Mouse (Mus musculus): ENCODE data around the gene Narfl.

The Narfl gene

GRCm38 (mm10) chr17:25765886-25766285 lies 7.7 kb upstream of the Narfl start:
- no peak for DNase-seq

GRCm38 (mm10) chr17:25769331-25769730 lies 4.2 kb upstream of the Narfl start:
- DNase-seq = no peak

GRCm38 (mm10) chr17:25775318-25776062 lies 1.9 kb downstream of the Narfl start:
- DNase-seq = no peak

- no peak for DNase-seq
Measured at GRCm38 (mm10) chr17:25777948-25778347, 4.4 kb downstream of the Narfl start.

GRCm38 (mm10) chr17:25781339-25781738 lies 7.8 kb downstream of the Narfl start:
- no peak for DNase-seq

- peak in 1 of 2 experiments; percentile 63 for DNase-seq
Measured at GRCm38 (mm10) chr17:25783086-25783485, 9.5 kb downstream of the Narfl start.

GRCm38 (mm10) chr17:25783861-25784574 lies 10.4 kb downstream of the Narfl start:
- no peak for DNase-seq

- DNase-seq = peak; percentile 98
Measured at GRCm38 (mm10) chr17:25785281-25785745, 11.7 kb downstream of the Narfl start, which contains the start of gene Haghl. Gene Haghl, minus strand, starts transcription at chr17:25785673.

- DNase-seq = no peak
Measured at GRCm38 (mm10) chr17:25786280-25786679, 12.7 kb downstream of the Narfl start, which contains the start of gene Ccdc78. Gene Ccdc78, plus strand, starts transcription at chr17:25786580.

GRCm38 (mm10) chr17:25786781-25787504 lies 13.4 kb downstream of the Narfl start:
- DNase-seq = no peak

- peak in 1 of 2 experiments; percentile 44 for DNase-seq
Measured at GRCm38 (mm10) chr17:25791320-25791842, 17.8 kb downstream of the Narfl start.

GRCm38 (mm10) chr17:25791843-25792527 lies 18.4 kb downstream of the Narfl start:
- peak; percentile 92 to 94 for DNase-seq

GRCm38 (mm10) chr17:25792615-25793014 lies 19.0 kb downstream of the Narfl start, which contains the start of gene Fam173a:
Gene Fam173a, minus strand, starts transcription at chr17:25792901.
- peak; percentile 75 to 77 for DNase-seq

- DNase-seq = peak in 1 of 2 experiments; percentile 51
Measured at GRCm38 (mm10) chr17:25794197-25794596, 20.6 kb downstream of the Narfl start.

- DNase-seq = no peak
Measured at GRCm38 (mm10) chr17:25794998-25795397, 21.4 kb downstream of the Narfl start.

- DNase-seq = peak in 1 of 2 experiments; percentile 67
Measured at GRCm38 (mm10) chr17:25795609-25796092, 22.1 kb downstream of the Narfl start, which contains the start of gene AC134908.4. Gene AC134908.4, minus strand, starts transcription at chr17:25795659.

GRCm38 (mm10) chr17:25796211-25796771 lies 22.7 kb downstream of the Narfl start:
- peak in 1 of 2 experiments; percentile 60 for DNase-seq

GRCm38 (mm10) chr17:25796951-25797369 lies 23.4 kb downstream of the Narfl start, which contains the start of gene Metrn:
Gene Metrn, minus strand, starts transcription at chr17:25797136.
- peak; percentile 86 to 93 for DNase-seq

GRCm38 (mm10) chr17:25801029-25801428 lies 27.5 kb downstream of the Narfl start:
- DNase-seq = peak; percentile 82 to 85

- DNase-seq = peak; percentile 80 to 81
Measured at GRCm38 (mm10) chr17:25802825-25803517, 29.4 kb downstream of the Narfl start.

- no peak for DNase-seq
Measured at GRCm38 (mm10) chr17:25806507-25806906, 32.9 kb downstream of the Narfl start.
